18 mouse cellular contexts compared by ENCODE assay signal in the genomic region with DNA sequence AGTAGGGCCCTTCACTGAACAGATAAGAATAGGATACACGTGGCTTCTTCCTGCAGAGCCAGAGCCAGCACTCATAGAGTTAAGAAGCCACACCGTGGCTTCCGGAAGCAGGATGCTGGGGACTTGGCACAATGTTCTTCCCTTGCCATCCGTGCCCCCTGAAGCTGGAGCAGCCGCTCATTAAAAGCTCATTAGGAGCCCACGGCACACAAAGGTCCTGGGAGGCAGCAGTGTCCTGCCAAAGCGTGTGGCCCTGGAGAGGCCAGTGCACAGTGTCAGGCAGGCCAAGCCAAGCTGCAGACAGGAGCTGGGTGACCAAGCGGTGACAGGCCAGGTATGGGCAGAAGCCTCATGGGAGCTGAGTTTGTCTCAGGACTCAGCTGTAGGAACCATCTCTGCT.
DNase-seq lines count a peak whose midpoint lies in the region; ATAC-seq and TF ChIP-seq lines count a peak whose summit lies in the region.
"Had no signal": no experiment of that assay in that cellular context is flagged by ENCODE, and none has a peak within 500 bp of the region (broad histone marks: within the 10 kb centered on the region; RNA-seq: fewer than 3 reads in every experiment).

No protein-coding gene starts in this region.

- peaks cover 7% of the 10 kb centered on the region for H3K27me3 ChIP-seq in forebrain, embryonic 16.5 days (replicated peaks; ENCODE audit: control insufficient read depth, insufficient read depth, low read length)
- peaks cover 58% of the 10 kb centered on the region for H3K27me3 ChIP-seq in forebrain, embryonic 10.5 days (ENCODE audit: poor library complexity, severe bottlenecking)
- peaks cover 8% of the 10 kb centered on the region for H3K27me3 ChIP-seq in midbrain, embryonic 16.5 days (ENCODE audit: control insufficient read depth, insufficient read depth, low read depth, low read length)
- peaks cover 16% of the 10 kb centered on the region for H3K27me3 ChIP-seq in midbrain, embryonic 13.5 days
- H3K27me3 ChIP-seq in cerebellum, adult 2 months (ENCODE audit: control insufficient read depth, insufficient read depth, low read length): no peaks in the 10 kb centered on the region

- TF ChIP-seq CTCF in cerebellum, adult 2 months (IDR thresholded peaks at IDR 0.05; ENCODE audit: borderline replicate concordance, insufficient read depth, low read depth, low read length): no peak

- peaks cover 14% of the 10 kb centered on the region for H3K4me1 ChIP-seq in forebrain, embryonic 16.5 days (replicated peaks; ENCODE audit: control insufficient read depth, insufficient read depth, low read length)
- peaks cover 15% of the 10 kb centered on the region for H3K4me1 ChIP-seq in forebrain, embryonic 10.5 days
- H3K4me1 ChIP-seq in midbrain, embryonic 16.5 days (ENCODE audit: control insufficient read depth, insufficient read depth, low read length): peaks cover 18% of the 10 kb centered on the region
- peaks cover 42% of the 10 kb centered on the region for H3K4me1 ChIP-seq in midbrain, embryonic 13.5 days (replicated peaks)
- peaks cover 61% of the 10 kb centered on the region for H3K4me1 ChIP-seq in cerebellum, adult 2 months (ENCODE audit: control insufficient read depth, insufficient read depth, low read length)
- H3K4me1 ChIP-seq: heart, embryonic 12.5 days; liver, embryonic 15.5 days had no signal

- no peak overlapping the region for H3K27ac ChIP-seq in forebrain, embryonic 16.5 days (ENCODE audit: low read length)
- no peak overlapping the region for H3K27ac ChIP-seq in forebrain, embryonic 10.5 days
- no peak overlapping the region for H3K27ac ChIP-seq in midbrain, embryonic 16.5 days (ENCODE audit: low read length)
- H3K27ac ChIP-seq in midbrain, embryonic 13.5 days: no peak overlapping the region
- H3K27ac ChIP-seq in cerebellum, adult 2 months (ENCODE audit: insufficient read depth, low read length): no peak overlapping the region
- H3K27ac ChIP-seq: kidney, postnatal 0 days; liver, embryonic 15.5 days; macrophage; midbrain, embryonic 10.5 days had no signal

- no peak for DNase-seq in forebrain, embryonic 10.5 days (ENCODE audit: extremely low spot score, low spot score)
- DNase-seq in cerebellum, adult 2 months: peak; percentile 48 to 50
- DNase-seq in cerebellum, postnatal 25 days: peak; percentile 53 to 61
- no peak for DNase-seq in right cerebral cortex, postnatal 10 days (ENCODE audit: low spot score in 2 of 2)
- DNase-seq: gastrocnemius, postnatal 10 days; heart, adult 11 months; heart, postnatal 14 days; kidney, adult 18-20 months; right cerebral cortex, adult 18-20 months; thymus, postnatal 25 days had no signal

- peak overlapping the region; percentile 27; the same call in 1 of the 2 replicates for H3K4me2 ChIP-seq in forebrain, embryonic 16.5 days (ENCODE audit: low read length)
- H3K4me2 ChIP-seq in midbrain, embryonic 16.5 days (ENCODE audit: low read length): no peak overlapping the region
- H3K4me2 ChIP-seq in midbrain, embryonic 13.5 days (replicated peaks): no peak overlapping the region
- H3K4me2 ChIP-seq: heart, embryonic 12.5 days; liver, embryonic 15.5 days had no signal

- no peak for ATAC-seq in forebrain, embryonic 16.5 days
- ATAC-seq in midbrain, embryonic 16.5 days: no peak
- no peak for ATAC-seq in midbrain, embryonic 13.5 days

- no peaks in the 10 kb centered on the region for H3K9me3 ChIP-seq in forebrain, embryonic 16.5 days (ENCODE audit: control insufficient read depth, low read length)
- no peaks in the 10 kb centered on the region for H3K9me3 ChIP-seq in forebrain, embryonic 10.5 days
- H3K9me3 ChIP-seq in midbrain, embryonic 16.5 days (replicated peaks; ENCODE audit: control insufficient read depth, low read length, poor library complexity, severe bottlenecking): no peaks in the 10 kb centered on the region
- H3K9me3 ChIP-seq in midbrain, embryonic 13.5 days: no peaks in the 10 kb centered on the region
- H3K9me3 ChIP-seq: heart, embryonic 12.5 days; liver, embryonic 15.5 days; midbrain, embryonic 10.5 days had no signal

- H3K9ac ChIP-seq in forebrain, embryonic 16.5 days (replicated peaks; ENCODE audit: low read depth, low read length): 0 out of 2 replicates have a peak overlapping the region, but pooled peaks have one; percentile 26
- peak overlapping the region; percentile 22; the same call in 1 of the 2 replicates for H3K9ac ChIP-seq in midbrain, embryonic 16.5 days (ENCODE audit: low read depth, low read length)
- H3K9ac ChIP-seq in midbrain, embryonic 13.5 days (replicated peaks): no peak overlapping the region
- H3K9ac ChIP-seq: heart, embryonic 12.5 days; liver, embryonic 15.5 days had no signal

- 25% methylated on average over 8 of the region's 8 CpGs for WGBS in forebrain, embryonic 16.5 days
- WGBS in forebrain, embryonic 10.5 days: 65% methylated on average over 8 of the region's 8 CpGs
- WGBS in midbrain, embryonic 16.5 days: 36% methylated on average over 8 of the region's 8 CpGs
- 42% methylated on average over 8 of the region's 8 CpGs for WGBS in midbrain, embryonic 13.5 days
- WGBS in cerebellum, adult 2 months: 2% methylated on average over 8 of the region's 8 CpGs

- H3K4me3 ChIP-seq in forebrain, embryonic 16.5 days (replicated peaks; ENCODE audit: low read length): no peak overlapping the region
- H3K4me3 ChIP-seq in forebrain, embryonic 10.5 days: no peak overlapping the region
- no peak overlapping the region for H3K4me3 ChIP-seq in midbrain, embryonic 16.5 days (ENCODE audit: low read depth, low read length)
- no peak overlapping the region for H3K4me3 ChIP-seq in midbrain, embryonic 13.5 days (replicated peaks)
- H3K4me3 ChIP-seq in cerebellum, adult 2 months (replicated peaks; ENCODE audit: insufficient read depth, low read depth, low read length): no peak overlapping the region
- H3K4me3 ChIP-seq: heart, embryonic 12.5 days; liver, embryonic 15.5 days; midbrain, embryonic 10.5 days had no signal

- no peak for TF ChIP-seq POLR2A in cerebellum, adult 2 months (IDR thresholded peaks at IDR 0.05; ENCODE audit: borderline replicate concordance, insufficient read depth, low read length)

- no peaks in the 10 kb centered on the region for H3K36me3 ChIP-seq in forebrain, embryonic 16.5 days (ENCODE audit: control insufficient read depth, insufficient read depth)
- H3K36me3 ChIP-seq in forebrain, embryonic 10.5 days (replicated peaks): no peaks in the 10 kb centered on the region
- H3K36me3 ChIP-seq in midbrain, embryonic 16.5 days (ENCODE audit: control insufficient read depth, insufficient read depth, low read length): no peaks in the 10 kb centered on the region
- H3K36me3 ChIP-seq in midbrain, embryonic 13.5 days: no peaks in the 10 kb centered on the region
- H3K36me3 ChIP-seq: heart, embryonic 12.5 days; liver, embryonic 15.5 days; midbrain, embryonic 10.5 days had no signal

Comparison
In these comparisons a context has a peak if more than half of its experiments do, and no peak if none do; other contexts are left out.
1. DNase-seq: peak in cerebellum, adult 2 months (2 of 2) and cerebellum, postnatal 25 days (2 of 2); none in forebrain, embryonic 10.5 days (single experiment) and right cerebral cortex, postnatal 10 days (0 of 2).